Mouse (Mus musculus): ENCODE measurements around the gene Zbtb32.
A peak's percentile ranks its signal among the peaks of the same experiment; 100 is the strongest.

Gene Zbtb32

GRCm38 (mm10) chr7:30564970-30565571 lies 33.6 kb downstream of the Zbtb32 start, which contains the start of gene Igflr1:
Gene Igflr1 (plus strand): TSS chr7:30565427.
- no peak for DNase-seq

GRCm38 (mm10) chr7:30563906-30564280 lies 34.8 kb downstream of the Zbtb32 start:
- DNase-seq: peak; percentile 69

- DNase-seq: peak; percentile 96
Observed at GRCm38 (mm10) chr7:30563117-30563905, 35.4 kb downstream of the Zbtb32 start, which contains the start of the genes U2af1l4, Gm49396 and Psenen. Gene U2af1l4 (plus strand): TSS chr7:30563301. Gene Gm49396 (plus strand): TSS chr7:30563344. Gene Psenen (minus strand): TSS chr7:30563627.

GRCm38 (mm10) chr7:30562526-30563116 lies 36.1 kb downstream of the Zbtb32 start:
- DNase-seq: peak; percentile 50

GRCm38 (mm10) chr7:30560296-30560695 lies 38.4 kb downstream of the Zbtb32 start:
- no peak for DNase-seq

GRCm38 (mm10) chr7:30559443-30559954 lies 39.2 kb downstream of the Zbtb32 start, which contains the start of gene Lin37:
Gene Lin37 (minus strand): TSS chr7:30559838.
- DNase-seq: peak; percentile 95

GRCm38 (mm10) chr7:30558656-30559442 lies 39.9 kb downstream of the Zbtb32 start:
- DNase-seq: no peak

GRCm38 (mm10) chr7:30557901-30558514 lies 40.7 kb downstream of the Zbtb32 start:
- no peak for DNase-seq

- peak; percentile 54 for DNase-seq
Observed at GRCm38 (mm10) chr7:30556894-30557536, 41.7 kb downstream of the Zbtb32 start.

- no peak for DNase-seq
Observed at GRCm38 (mm10) chr7:30553810-30554584, 44.7 kb downstream of the Zbtb32 start.

GRCm38 (mm10) chr7:30553021-30553589 lies 45.6 kb downstream of the Zbtb32 start:
- DNase-seq: peak; percentile 56

GRCm38 (mm10) chr7:30552102-30553020 lies 46.3 kb downstream of the Zbtb32 start, which contains the start of the genes Hspb6 and Proser3:
Gene Hspb6 (plus strand): TSS chr7:30552178.
Gene Proser3 (minus strand): TSS chr7:30552299.
- DNase-seq: peak; percentile 96

- DNase-seq: peak; percentile 66
Observed at GRCm38 (mm10) chr7:30551445-30552101, 47.1 kb downstream of the Zbtb32 start.

GRCm38 (mm10) chr7:30550603-30551002 lies 48.1 kb downstream of the Zbtb32 start:
- no peak for DNase-seq

GRCm38 (mm10) chr7:30549880-30550279 lies 48.8 kb downstream of the Zbtb32 start:
- no peak for DNase-seq

- no peak for DNase-seq
Observed at GRCm38 (mm10) chr7:30544327-30544726, 54.4 kb downstream of the Zbtb32 start.

- no peak for DNase-seq
Observed at GRCm38 (mm10) chr7:30540572-30540971, 58.1 kb downstream of the Zbtb32 start.

Data from thymus, postnatal 14 days (tissue).